Mouse (Mus musculus) CD4-positive, CD25-positive, alpha-beta regulatory T cell (primary cell): ENCODE data around the gene Phf11c. TPM values are rescaled to one million over a fixed set of nuclear protein-coding genes. Genes with fewer than 3 reads are reported as not detected.

Experiments
- polyA plus RNA-seq: library from polyadenylated mRNA; unstranded; fragments of 100-300 nt; shearing (Covaris generic); gene quantifications from one replicate; pipeline ENCODE4 v1.2.1, GENCODE M21; 2017

The Phf11c gene
- polyA plus RNA-seq: 23.0 TPM

DNA sequence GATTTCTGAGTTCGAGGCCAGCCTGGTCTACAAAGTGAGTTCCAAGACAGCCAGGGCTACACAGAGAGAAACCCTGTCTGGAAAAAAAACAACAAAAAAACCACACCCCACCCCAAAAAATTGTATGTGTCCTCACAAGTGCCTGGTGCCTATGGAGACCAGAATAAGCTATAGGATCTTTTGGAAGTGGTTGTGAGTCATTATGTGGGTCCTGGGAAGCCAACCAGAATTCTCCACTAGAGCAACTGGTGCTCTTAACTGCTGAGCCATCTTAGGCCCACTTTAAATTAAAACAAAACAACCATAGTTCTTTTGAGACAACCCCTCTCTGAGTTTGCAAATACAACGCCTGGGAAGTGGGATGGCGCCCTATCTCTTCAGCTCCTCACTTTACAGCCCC lies at the start of gene Phf11c:
Gene Phf11c (minus strand): TSS at position 101 of the 400 bp plus-strand sequence.

GRCm38 (mm10) chr14:59440558-59441471 lies 45.6 kb upstream of the Phf11c start, which contains the start of the genes Setdb2 and Cab39l:
Gene Setdb2, minus strand, starts transcription at chr14:59440884.
Gene Cab39l, plus strand, starts transcription at chr14:59440972.

GRCm38 (mm10) chr14:59365244-59365644 lies 29.9 kb downstream of the Phf11c start, which contains the start of gene Phf11d:
Gene Phf11d, minus strand, starts transcription at chr14:59365470.

GRCm38 (mm10) chr14:59341189-59341588 lies 54.0 kb downstream of the Phf11c start, which contains the start of gene Phf11b:
Gene Phf11b, minus strand, starts transcription at chr14:59341351.

Other genes with a start within 250 kb of the Phf11c start
- gene Gm5142, start 216.6 kb downstream of the Phf11c start, polyA plus RNA-seq: not detected
- 82.7 TPM for gene Rcbtb1, start 194.2 kb downstream of the Phf11c start, polyA plus RNA-seq
- gene Gm6904, start 135.2 kb downstream of the Phf11c start, polyA plus RNA-seq: 9.8 TPM
- gene Phf11a, start 97.9 kb downstream of the Phf11c start, polyA plus RNA-seq: 38.1 TPM
- gene Phf11b, start 54.0 kb downstream of the Phf11c start, polyA plus RNA-seq: 180 TPM
- gene Phf11d, start 29.9 kb downstream of the Phf11c start, polyA plus RNA-seq: 13.6 TPM
- 25.8 TPM for gene Setdb2, start 45.5 kb upstream of the Phf11c start, polyA plus RNA-seq
- 57.8 TPM for gene Cab39l, start 45.6 kb upstream of the Phf11c start, polyA plus RNA-seq
- 36.3 TPM for gene Cdadc1, start 202.6 kb upstream of the Phf11c start, polyA plus RNA-seq
- gene Shisa2, start 229.9 kb upstream of the Phf11c start, polyA plus RNA-seq: 0.06 TPM